Mouse (Mus musculus): ENCODE results near the gene Ttc39a. TPM values are rescaled to one million over a fixed set of nuclear protein-coding genes. Genes with fewer than 3 reads are reported as not detected.
A peak's percentile ranks its signal among the peaks of the same experiment; 100 is the strongest.

Ttc39a gene
- polyA plus RNA-seq, 1 experiment from 2014 or later, result 4.8 TPM

DNA sequence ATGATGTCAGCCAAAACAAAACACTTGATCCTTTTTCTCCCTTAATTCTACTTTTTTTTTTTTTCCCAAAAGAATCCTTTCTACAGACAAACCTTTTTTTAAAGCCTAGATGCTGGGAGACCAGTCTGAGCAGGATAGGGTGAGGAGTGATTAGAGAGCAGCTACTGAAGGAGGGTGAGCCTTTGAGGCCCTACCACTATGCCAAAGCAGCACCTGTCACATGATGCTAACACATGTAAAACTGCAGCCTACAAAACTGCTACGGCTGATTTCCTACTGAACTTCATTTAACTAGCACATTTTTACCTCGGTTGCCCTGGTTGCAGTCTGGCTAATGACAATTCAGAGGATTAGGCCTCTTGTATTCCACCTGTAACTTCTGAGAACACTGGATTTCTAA is 38.5 kb downstream of the Ttc39a start:
- no peak for ATAC-seq (ENCODE audit: low FRiP score, low TSS enrichment)
- no peaks in the 10 kb centered on the region for H3K27me3 ChIP-seq (ENCODE audit: insufficient read depth, low read length)
- H3K27ac ChIP-seq (ENCODE audit: low read length), result no peak overlapping the region
- H3K4me2 ChIP-seq (replicated peaks; ENCODE audit: low read depth, low read length), result no peak overlapping the region
- H3K9me3 ChIP-seq (ENCODE audit: low read length), result no peaks in the 10 kb centered on the region
- H3K9ac ChIP-seq (replicated peaks; ENCODE audit: low read length), result no peak overlapping the region
- H3K4me1 ChIP-seq (ENCODE audit: insufficient read depth, low read length), result peaks cover 4% of the 10 kb centered on the region; the same call in 1 of the 2 replicates
- 0 out of 2 replicates have a peak, but pooled peaks cover 5% of the 10 kb centered on the region for H3K36me3 ChIP-seq (ENCODE audit: insufficient read depth, low read length)
- 79% methylated on average over 2 of the region's 2 CpGs for whole genome bisulfite sequencing
- H3K4me3 ChIP-seq (ENCODE audit: low read length), result no peak overlapping the region

DNA sequence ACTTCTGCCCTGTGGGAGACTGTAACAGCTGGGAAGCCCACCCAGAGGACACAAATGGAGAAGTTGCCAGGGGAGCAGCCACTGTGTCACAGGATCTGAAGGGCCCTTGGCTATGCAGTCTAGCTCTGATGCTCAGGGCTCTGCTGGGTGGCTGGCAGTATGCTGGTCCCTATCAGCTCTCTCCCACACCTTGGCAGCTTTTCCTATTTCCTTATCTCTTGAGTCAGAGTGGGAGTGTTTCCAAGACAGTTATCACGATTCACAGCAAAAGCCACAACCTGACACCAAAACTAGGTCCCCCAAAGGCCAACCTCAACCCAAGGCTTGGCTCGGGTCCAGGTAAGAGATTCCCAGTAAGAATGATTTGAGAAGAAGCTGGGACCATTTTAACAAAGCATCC is 39.0 kb downstream of the Ttc39a start:
- no peak for ATAC-seq (ENCODE audit: low FRiP score, low TSS enrichment)
- 0 out of 2 replicates have a peak, but pooled peaks cover 5% of the 10 kb centered on the region for H3K36me3 ChIP-seq (ENCODE audit: insufficient read depth, low read length)
- H3K4me3 ChIP-seq (ENCODE audit: low read length), result no peak overlapping the region
- no peaks in the 10 kb centered on the region for H3K27me3 ChIP-seq (ENCODE audit: insufficient read depth, low read length)
- H3K4me2 ChIP-seq (replicated peaks; ENCODE audit: low read depth, low read length), result no peak overlapping the region
- WGBS, result 67% methylated on average over 2 of the region's 2 CpGs
- peaks cover 2% of the 10 kb centered on the region; the same call in 1 of the 2 replicates for H3K4me1 ChIP-seq (ENCODE audit: insufficient read depth, low read length)
- no peaks in the 10 kb centered on the region for H3K9me3 ChIP-seq (ENCODE audit: low read length)
- H3K27ac ChIP-seq (ENCODE audit: low read length), result no peak overlapping the region
- H3K9ac ChIP-seq (replicated peaks; ENCODE audit: low read length), result no peak overlapping the region

DNA sequence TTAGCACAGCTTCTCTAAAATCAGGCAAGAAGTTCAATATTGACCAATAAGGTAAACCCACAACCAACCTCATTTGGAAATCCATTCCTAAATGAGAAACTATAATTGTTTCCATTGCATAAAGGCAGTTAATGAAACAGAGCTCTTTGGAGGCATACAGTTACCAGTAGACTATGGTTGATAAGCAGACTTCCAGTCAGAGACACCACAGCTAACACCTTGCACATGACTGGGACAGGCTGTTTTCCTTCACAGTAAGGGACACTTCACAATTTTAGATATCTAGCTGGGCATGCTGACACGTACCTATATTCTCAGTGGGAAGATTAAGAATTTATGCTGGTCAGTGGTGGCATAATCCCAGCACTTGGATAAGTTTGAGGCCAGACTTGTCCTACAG is 39.5 kb downstream of the Ttc39a start:
- H3K4me3 ChIP-seq (ENCODE audit: low read length), result no peak overlapping the region
- no peak overlapping the region for H3K27ac ChIP-seq (ENCODE audit: low read length)
- WGBS, result 87% methylated on average over 1 of the region's 1 CpGs
- no peak overlapping the region for H3K9ac ChIP-seq (replicated peaks; ENCODE audit: low read length)
- H3K27me3 ChIP-seq (ENCODE audit: insufficient read depth, low read length), result no peaks in the 10 kb centered on the region
- no peak for ATAC-seq (ENCODE audit: low FRiP score, low TSS enrichment)
- 0 out of 2 replicates have a peak, but pooled peaks cover 5% of the 10 kb centered on the region for H3K36me3 ChIP-seq (ENCODE audit: insufficient read depth, low read length)
- no peak overlapping the region for H3K4me2 ChIP-seq (replicated peaks; ENCODE audit: low read depth, low read length)
- no peaks in the 10 kb centered on the region for H3K4me1 ChIP-seq (ENCODE audit: insufficient read depth, low read length)
- no peaks in the 10 kb centered on the region for H3K9me3 ChIP-seq (ENCODE audit: low read length)

DNA sequence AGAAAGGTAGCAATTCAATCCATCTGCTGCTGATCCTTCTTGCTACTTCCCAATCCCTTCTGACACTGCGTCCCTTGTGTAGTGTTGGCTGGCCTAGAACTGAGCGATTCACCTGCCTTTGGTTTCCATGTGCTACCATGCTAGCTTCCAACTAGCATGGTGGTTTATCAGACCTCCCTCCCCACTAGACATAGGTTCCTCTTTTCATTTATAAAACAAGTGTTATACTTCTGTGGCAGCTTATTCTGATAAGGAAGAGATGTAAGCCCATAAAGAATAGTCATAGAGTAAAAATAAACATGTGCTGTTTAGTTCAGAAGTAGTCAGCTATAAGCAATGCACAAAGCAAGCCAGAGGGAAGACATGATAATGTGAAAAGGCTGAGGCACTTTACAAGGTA is 42.1 kb downstream of the Ttc39a start:
- no peaks in the 10 kb centered on the region for H3K9me3 ChIP-seq (ENCODE audit: low read length)
- no peaks in the 10 kb centered on the region for H3K4me1 ChIP-seq (ENCODE audit: insufficient read depth, low read length)
- no peak overlapping the region for H3K4me3 ChIP-seq (ENCODE audit: low read length)
- H3K27me3 ChIP-seq (ENCODE audit: insufficient read depth, low read length), result no peaks in the 10 kb centered on the region
- WGBS, result 93% methylated on average over 2 of the region's 2 CpGs
- no peak overlapping the region for H3K27ac ChIP-seq (ENCODE audit: low read length)
- peaks cover 11% of the 10 kb centered on the region; the same call in 1 of the 2 replicates for H3K36me3 ChIP-seq (ENCODE audit: insufficient read depth, low read length)
- no peak for ATAC-seq (ENCODE audit: low FRiP score, low TSS enrichment)
- no peak overlapping the region for H3K9ac ChIP-seq (replicated peaks; ENCODE audit: low read length)
- H3K4me2 ChIP-seq (replicated peaks; ENCODE audit: low read depth, low read length), result no peak overlapping the region

DNA sequence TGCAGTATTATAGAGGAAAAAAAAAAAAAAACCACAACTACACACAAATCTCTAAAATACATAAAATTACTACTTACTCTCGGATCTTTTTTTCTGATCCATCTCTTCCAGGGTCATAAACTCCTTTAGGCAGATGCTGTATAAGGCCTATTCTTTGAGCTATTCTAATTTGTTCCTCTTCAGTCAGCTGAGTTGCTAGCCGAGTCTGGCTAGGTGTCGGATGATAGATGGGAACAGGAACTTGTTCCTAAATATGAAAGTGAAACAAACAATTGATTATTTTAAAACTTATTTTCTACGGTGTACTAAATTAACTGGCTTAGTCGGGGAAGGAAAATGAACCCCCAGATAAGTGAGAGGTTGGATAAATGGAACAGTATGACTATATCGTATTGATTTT is 50.4 kb downstream of the Ttc39a start:
- no peak overlapping the region for H3K4me2 ChIP-seq (replicated peaks; ENCODE audit: low read depth, low read length)
- peaks cover 8% of the 10 kb centered on the region; the same call in 1 of the 2 replicates for H3K36me3 ChIP-seq (ENCODE audit: insufficient read depth, low read length)
- no peak overlapping the region for H3K27ac ChIP-seq (ENCODE audit: low read length)
- no peak overlapping the region for H3K4me3 ChIP-seq (ENCODE audit: low read length)
- no peak for ATAC-seq (ENCODE audit: low FRiP score, low TSS enrichment)
- no peaks in the 10 kb centered on the region for H3K27me3 ChIP-seq (ENCODE audit: insufficient read depth, low read length)
- H3K4me1 ChIP-seq (ENCODE audit: insufficient read depth, low read length), result peaks cover 11% of the 10 kb centered on the region; the same call in 1 of the 2 replicates
- H3K9me3 ChIP-seq (ENCODE audit: low read length), result no peaks in the 10 kb centered on the region
- no peak overlapping the region for H3K9ac ChIP-seq (replicated peaks; ENCODE audit: low read length)
- WGBS, result 86% methylated on average over 6 of the region's 6 CpGs

DNA sequence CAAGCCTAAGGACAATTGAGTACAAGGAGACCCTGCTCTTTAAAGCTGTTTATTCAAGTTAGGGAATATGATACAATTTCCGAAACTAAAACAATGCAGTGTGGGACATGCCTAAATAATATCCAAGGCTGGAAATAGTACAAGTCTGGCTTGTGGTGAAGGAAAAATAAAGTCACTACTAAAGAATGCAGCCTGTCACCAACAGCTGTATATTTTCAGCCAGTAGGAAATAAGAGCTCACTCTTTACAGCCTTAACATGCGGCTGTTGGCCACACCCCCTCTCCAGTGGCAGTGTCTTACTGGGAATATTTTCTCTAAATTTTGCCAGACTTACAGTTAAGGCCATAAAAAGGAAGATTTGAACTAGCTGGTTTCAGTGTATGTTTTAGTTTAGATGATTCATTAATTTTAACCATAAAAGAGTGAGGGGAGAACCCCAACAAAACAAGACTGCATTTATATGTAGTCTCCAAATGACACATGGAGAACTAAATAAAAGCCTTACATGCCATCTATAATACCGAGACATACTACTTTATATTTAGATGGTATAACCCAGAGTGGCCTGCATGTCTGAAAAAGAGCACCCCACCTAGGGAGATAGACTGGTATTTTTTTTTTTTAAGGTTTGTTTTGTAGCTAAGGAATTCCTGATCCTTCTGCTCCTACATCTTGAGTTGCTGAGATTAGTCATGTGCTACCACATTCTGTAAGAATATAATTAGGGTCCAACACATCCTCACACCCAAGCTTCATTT is 54.2 kb downstream of the Ttc39a start:
- Histone ChIP-seq H3K27me3 (ENCODE audit: insufficient read depth, low read length) (no peaks in the 10 kb centered on the region), H3K27ac (ENCODE audit: low read length) (peak overlapping the region; percentile 93), H3K9me3 (ENCODE audit: low read length) (no peaks in the 10 kb centered on the region), H3K4me1 (ENCODE audit: insufficient read depth, low read length) (peaks cover 11% of the 10 kb centered on the region; the same call in 1 of the 2 replicates), H3K9ac (replicated peaks; ENCODE audit: low read length) (peak overlapping the region; percentile 50; the same call in 1 of the 2 replicates), H3K36me3 (ENCODE audit: insufficient read depth, low read length) (peaks cover 3% of the 10 kb centered on the region; the same call in 1 of the 2 replicates), H3K4me3 (ENCODE audit: low read length) (no peak overlapping the region), H3K4me2 (replicated peaks; ENCODE audit: low read depth, low read length) (peak overlapping the region; percentile 41; the same call in 1 of the 2 replicates)
- 24% methylated on average over 3 of the region's 3 CpGs for WGBS
- ATAC-seq (ENCODE audit: low FRiP score, low TSS enrichment), result peak; percentile 95

DNA sequence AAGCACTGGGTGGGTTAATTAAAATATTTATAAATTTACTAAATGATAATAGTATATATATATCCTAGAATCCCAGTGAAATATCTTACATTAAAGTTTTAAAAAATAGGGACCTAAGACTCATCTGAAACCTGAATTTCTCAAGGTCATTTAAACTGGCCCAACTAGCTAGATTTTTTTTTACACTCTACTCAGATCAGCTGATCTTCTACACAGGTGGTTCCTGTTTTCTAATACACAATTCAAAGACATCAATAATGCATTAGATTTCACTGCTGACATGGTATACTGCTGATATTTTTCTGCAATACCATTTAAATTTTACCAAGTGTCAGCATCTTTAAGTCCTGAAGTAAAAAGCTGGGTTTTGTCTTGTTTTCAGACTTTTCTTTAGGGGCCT is 57.5 kb downstream of the Ttc39a start:
- no peaks in the 10 kb centered on the region for H3K9me3 ChIP-seq (ENCODE audit: low read length)
- no peaks in the 10 kb centered on the region for H3K27me3 ChIP-seq (ENCODE audit: insufficient read depth, low read length)
- peaks cover 11% of the 10 kb centered on the region; the same call in 1 of the 2 replicates for H3K4me1 ChIP-seq (ENCODE audit: insufficient read depth, low read length)
- H3K4me2 ChIP-seq (replicated peaks; ENCODE audit: low read depth, low read length), result no peak overlapping the region
- no peak overlapping the region for H3K9ac ChIP-seq (replicated peaks; ENCODE audit: low read length)
- H3K36me3 ChIP-seq (ENCODE audit: insufficient read depth, low read length), result no peaks in the 10 kb centered on the region
- no peak overlapping the region for H3K4me3 ChIP-seq (ENCODE audit: low read length)
- H3K27ac ChIP-seq (ENCODE audit: low read length), result no peak overlapping the region
- ATAC-seq (ENCODE audit: low FRiP score, low TSS enrichment), result no peak

DNA sequence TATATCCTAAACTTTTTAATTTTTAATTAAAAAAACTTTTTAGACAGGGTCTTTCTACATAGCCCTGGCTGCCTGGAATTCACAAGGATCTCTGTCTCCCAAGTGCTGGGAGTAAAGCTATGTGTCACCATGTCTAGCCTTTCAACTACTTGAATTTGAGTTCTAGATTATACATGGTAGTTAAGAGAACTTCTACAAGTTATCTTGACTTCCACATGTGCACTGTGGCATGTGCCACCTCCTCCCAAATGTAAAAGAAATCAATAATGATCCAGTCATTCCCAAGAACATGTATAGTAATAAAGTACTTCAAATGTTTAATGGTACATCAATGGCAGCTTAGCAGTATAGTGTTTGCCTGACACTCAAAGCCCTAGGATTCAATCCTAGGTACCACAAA is 61.3 kb downstream of the Ttc39a start:
- 0 out of 2 replicates have a peak, but pooled peaks cover 3% of the 10 kb centered on the region for H3K4me1 ChIP-seq (ENCODE audit: insufficient read depth, low read length)
- H3K36me3 ChIP-seq (ENCODE audit: insufficient read depth, low read length), result 0 out of 2 replicates have a peak, but pooled peaks cover 5% of the 10 kb centered on the region
- H3K9me3 ChIP-seq (ENCODE audit: low read length), result no peaks in the 10 kb centered on the region
- ATAC-seq (ENCODE audit: low FRiP score, low TSS enrichment), result no peak
- no peak overlapping the region for H3K4me3 ChIP-seq (ENCODE audit: low read length)
- no peak overlapping the region for H3K9ac ChIP-seq (replicated peaks; ENCODE audit: low read length)
- no peak overlapping the region for H3K27ac ChIP-seq (ENCODE audit: low read length)
- no peaks in the 10 kb centered on the region for H3K27me3 ChIP-seq (ENCODE audit: insufficient read depth, low read length)
- H3K4me2 ChIP-seq (replicated peaks; ENCODE audit: low read depth, low read length), result no peak overlapping the region

DNA sequence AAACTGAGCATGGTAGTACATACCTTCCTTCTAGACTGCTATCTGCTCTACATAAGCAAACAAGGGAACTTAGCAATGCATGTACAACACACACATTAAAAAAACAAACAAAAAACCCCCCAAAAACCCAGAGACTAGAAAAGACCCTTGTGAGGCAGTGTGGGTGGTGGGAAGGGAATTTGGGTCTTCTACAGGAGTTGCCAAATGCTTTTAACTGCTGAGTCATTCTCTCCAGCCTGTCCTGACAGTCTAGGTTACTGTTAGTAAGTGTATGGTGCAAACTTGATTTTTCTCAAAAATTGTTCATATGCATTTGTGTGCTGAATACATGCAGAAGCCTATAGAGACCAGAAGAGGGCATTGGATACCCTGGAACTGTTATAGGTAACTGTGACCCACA is 65.2 kb downstream of the Ttc39a start:
- H3K36me3 ChIP-seq (ENCODE audit: insufficient read depth, low read length), result 0 out of 2 replicates have a peak, but pooled peaks cover 5% of the 10 kb centered on the region
- ATAC-seq (ENCODE audit: low FRiP score, low TSS enrichment), result no peak

DNA sequence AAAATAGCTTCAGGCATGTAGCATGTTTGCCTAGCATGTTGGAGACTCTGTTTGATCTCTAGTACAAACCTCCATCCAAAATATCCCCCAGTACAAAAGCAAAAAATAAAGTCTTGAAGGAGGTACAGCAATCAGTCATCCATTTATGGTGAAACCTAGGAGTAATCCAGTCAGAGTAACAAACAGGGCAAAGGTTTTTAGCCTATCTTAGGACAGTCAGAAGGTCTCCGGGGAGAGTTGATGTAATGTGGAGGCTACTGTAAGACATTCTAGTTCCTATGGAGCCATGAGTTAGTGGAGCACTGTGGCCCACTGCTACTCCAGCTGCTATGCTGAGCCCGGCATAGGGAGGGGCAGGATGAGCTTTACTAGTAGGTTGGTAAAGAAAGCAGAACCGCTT is 66.1 kb downstream of the Ttc39a start:
- no peaks in the 10 kb centered on the region for H3K9me3 ChIP-seq (ENCODE audit: low read length)
- H3K4me2 ChIP-seq (replicated peaks; ENCODE audit: low read depth, low read length), result no peak overlapping the region
- no peak overlapping the region for H3K4me3 ChIP-seq (ENCODE audit: low read length)
- 0 out of 2 replicates have a peak, but pooled peaks cover 5% of the 10 kb centered on the region for H3K36me3 ChIP-seq (ENCODE audit: insufficient read depth, low read length)
- no peak overlapping the region for H3K9ac ChIP-seq (replicated peaks; ENCODE audit: low read length)
- H3K27ac ChIP-seq (ENCODE audit: low read length), result no peak overlapping the region
- no peaks in the 10 kb centered on the region for H3K27me3 ChIP-seq (ENCODE audit: insufficient read depth, low read length)
- ATAC-seq (ENCODE audit: low FRiP score, low TSS enrichment), result no peak
- H3K4me1 ChIP-seq (ENCODE audit: insufficient read depth, low read length), result peaks cover 9% of the 10 kb centered on the region
- WGBS, result 88% methylated on average over 3 of the region's 3 CpGs

More for the DNA sequence above, 65.2 kb downstream of the Ttc39a start:
- Histone ChIP-seq H3K9me3 (ENCODE audit: low read length) (no peaks in the 10 kb centered on the region), H3K4me2 (replicated peaks; ENCODE audit: low read depth, low read length) (no peak overlapping the region), H3K27me3 (ENCODE audit: insufficient read depth, low read length) (no peaks in the 10 kb centered on the region), H3K4me1 (ENCODE audit: insufficient read depth, low read length) (peaks cover 9% of the 10 kb centered on the region), H3K4me3 (ENCODE audit: low read length) (no peak overlapping the region), H3K9ac (replicated peaks; ENCODE audit: low read length) (no peak overlapping the region), H3K27ac (ENCODE audit: low read length) (no peak overlapping the region)
